Mouse (Mus musculus): Measurements from ENCODE around the gene Lmnb2. TPM values are rescaled to one million over a fixed set of nuclear protein-coding genes. Genes with fewer than 3 reads are reported as not detected.

The Lmnb2 gene
- polyA plus RNA-seq, 1 experiment from 2014 or later: 65.8 TPM

DNA sequence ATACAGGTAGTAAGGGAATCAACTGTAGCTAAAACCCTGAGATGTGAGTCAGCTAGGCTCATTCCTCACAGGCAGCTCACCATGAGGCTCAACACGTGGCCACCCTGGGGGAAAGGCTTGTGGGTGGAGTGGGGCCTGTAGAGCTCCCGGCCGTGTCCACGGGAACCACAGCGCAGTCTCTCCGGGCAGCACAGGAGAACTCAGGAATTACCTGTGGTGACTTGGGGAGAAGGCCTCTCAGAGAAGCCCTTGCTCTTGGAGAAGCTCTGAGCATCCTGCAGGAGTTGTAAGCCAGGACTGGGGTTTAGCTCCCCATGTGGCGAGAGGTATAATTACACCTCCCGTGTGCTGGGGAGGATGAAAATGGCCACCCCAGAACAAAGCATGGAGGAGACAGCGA is 37.5 kb upstream of the Lmnb2 start:
- no peak overlapping the region for H3K4me3 ChIP-seq
- 29% methylated on average over 9 of the region's 9 CpGs for WGBS

DNA sequence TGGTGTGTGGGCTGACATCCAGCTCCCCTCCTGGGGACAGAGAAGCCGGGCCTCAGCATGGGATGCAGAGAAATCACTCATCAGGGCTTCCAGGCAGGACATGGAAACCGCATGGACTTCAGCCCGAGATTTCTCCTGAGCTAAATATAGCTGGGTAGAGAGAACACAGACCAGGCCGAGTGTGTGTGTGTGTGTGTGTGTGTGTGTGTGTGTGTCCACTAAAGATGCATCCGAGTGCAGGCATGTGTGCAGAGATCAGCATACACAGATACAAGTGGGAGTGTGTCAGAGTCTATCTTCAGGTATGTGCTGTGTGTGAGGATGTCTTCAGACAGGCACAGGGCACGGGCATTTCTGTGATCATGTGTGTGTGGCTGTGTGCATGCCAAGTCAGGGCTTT is 36.8 kb upstream of the Lmnb2 start:
- DNase-seq (ENCODE audit: low spot score): no peak
- Histone ChIP-seq H3K36me3 (no peaks in the 10 kb centered on the region), H3K4me3 (no peak overlapping the region), H3K9me3 (no peaks in the 10 kb centered on the region), H3K27me3 (ENCODE audit: insufficient read depth, poor library complexity, severe bottlenecking) (peaks cover 5% of the 10 kb centered on the region; the same call in 1 of the 2 replicates), H3K4me1 (replicated peaks) (peaks cover 29% of the 10 kb centered on the region), H3K27ac (0 out of 2 replicates have a peak overlapping the region, but pooled peaks have one; percentile 16)
- 71% methylated on average over 6 of the region's 6 CpGs for WGBS

More for the DNA sequence above, 37.5 kb upstream of the Lmnb2 start:
- Histone ChIP-seq H3K4me1 (replicated peaks) (peaks cover 28% of the 10 kb centered on the region), H3K36me3 (no peaks in the 10 kb centered on the region), H3K27me3 (ENCODE audit: insufficient read depth, poor library complexity, severe bottlenecking) (peaks cover 5% of the 10 kb centered on the region; the same call in 1 of the 2 replicates), H3K9me3 (no peaks in the 10 kb centered on the region), H3K27ac (peak overlapping the region; percentile 81)
- DNase-seq (ENCODE audit: low spot score): peak; percentile 72

DNA sequence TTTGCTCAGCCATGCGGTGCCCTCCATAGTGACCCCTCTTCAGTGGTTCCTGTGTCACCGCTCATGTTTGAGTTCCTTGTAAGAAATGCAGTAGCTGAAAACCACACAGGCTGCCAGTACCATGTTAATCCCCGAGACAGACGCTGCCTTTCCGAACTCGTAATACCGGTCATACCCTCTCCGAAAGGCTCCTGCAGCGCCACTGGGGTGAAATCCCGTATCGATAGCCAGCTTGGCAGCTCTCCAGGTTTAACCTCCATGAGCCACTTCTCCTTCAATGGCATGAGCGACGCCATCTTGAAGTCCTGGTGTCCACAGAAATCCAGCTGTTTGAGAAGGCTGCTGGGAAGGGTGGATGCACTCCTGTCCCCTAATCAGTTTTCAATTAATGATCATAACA is 36.4 kb upstream of the Lmnb2 start:
- no peaks in the 10 kb centered on the region for H3K36me3 ChIP-seq
- DNase-seq (ENCODE audit: low spot score): no peak
- 86% methylated on average over 13 of the region's 13 CpGs for WGBS
- H3K4me3 ChIP-seq: no peak overlapping the region
- H3K4me1 ChIP-seq (replicated peaks): peaks cover 31% of the 10 kb centered on the region
- H3K27ac ChIP-seq: 0 out of 2 replicates have a peak overlapping the region, but pooled peaks have one; percentile 16
- no peaks in the 10 kb centered on the region for H3K9me3 ChIP-seq
- peaks cover 5% of the 10 kb centered on the region; the same call in 1 of the 2 replicates for H3K27me3 ChIP-seq (ENCODE audit: insufficient read depth, poor library complexity, severe bottlenecking)

DNA sequence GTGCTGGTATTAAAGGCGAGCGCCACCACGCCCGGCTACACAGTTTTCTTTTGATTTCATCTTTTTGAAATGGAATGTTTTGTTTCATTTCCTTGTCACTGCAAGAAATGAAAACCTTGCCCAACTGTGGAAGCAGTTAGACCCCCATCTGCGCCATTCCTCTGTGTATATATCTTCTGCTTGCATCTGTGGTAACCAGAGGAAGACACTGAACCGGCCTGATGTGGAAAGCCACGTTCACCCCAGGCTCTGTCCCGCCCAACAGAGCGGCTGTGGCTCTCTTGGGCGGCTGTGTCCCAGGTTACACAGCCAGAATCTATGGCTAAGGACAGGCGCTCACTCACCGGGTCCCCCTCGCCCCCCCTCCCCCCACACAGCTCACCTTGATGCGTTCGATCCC is 34.4 kb upstream of the Lmnb2 start:
- 72% methylated on average over 15 of the region's 15 CpGs for WGBS
- DNase-seq (ENCODE audit: low spot score): no peak
- Histone ChIP-seq H3K9me3 (no peaks in the 10 kb centered on the region), H3K36me3 (no peaks in the 10 kb centered on the region), H3K4me1 (replicated peaks) (peaks cover 50% of the 10 kb centered on the region), H3K27ac (no peak overlapping the region), H3K27me3 (ENCODE audit: insufficient read depth, poor library complexity, severe bottlenecking) (peaks cover 5% of the 10 kb centered on the region; the same call in 1 of the 2 replicates), H3K4me3 (no peak overlapping the region)

DNA sequence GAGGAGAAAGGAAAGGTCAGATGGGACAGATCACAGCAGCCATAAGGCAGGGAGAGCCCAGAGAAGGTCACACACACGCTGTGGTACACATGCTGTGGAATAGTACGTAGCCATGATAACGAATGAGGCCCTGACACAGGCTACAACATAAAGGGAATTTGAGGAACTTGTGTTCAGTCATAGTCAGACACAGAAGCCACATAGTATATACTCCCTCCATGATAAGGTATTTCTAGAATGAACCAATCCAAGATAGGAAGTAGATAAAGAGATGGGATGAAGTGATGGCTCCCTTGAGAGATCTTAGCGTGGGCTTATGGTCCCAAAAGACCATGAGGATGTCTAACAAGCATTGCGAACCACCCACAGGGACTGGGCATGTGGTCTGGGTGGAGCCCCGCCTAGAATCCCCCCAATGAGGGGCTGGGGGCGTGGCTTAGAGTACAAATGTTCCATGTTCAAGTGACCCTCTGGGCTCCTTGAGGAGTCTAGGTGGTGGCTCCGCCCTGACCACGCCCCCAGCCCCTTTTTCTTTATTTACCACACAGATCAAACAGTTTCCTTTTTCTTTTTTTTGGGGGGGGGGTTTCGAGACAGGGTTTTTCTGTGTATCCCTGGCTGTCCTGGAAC is 33.8 kb upstream of the Lmnb2 start:
- Histone ChIP-seq H3K27ac (no peak overlapping the region), H3K9me3 (no peaks in the 10 kb centered on the region), H3K27me3 (ENCODE audit: insufficient read depth, poor library complexity, severe bottlenecking) (peaks cover 5% of the 10 kb centered on the region; the same call in 1 of the 2 replicates), H3K4me1 (replicated peaks) (peaks cover 55% of the 10 kb centered on the region), H3K36me3 (no peaks in the 10 kb centered on the region), H3K4me3 (no peak overlapping the region)
- no peak for DNase-seq (ENCODE audit: low spot score)
- WGBS: 79% methylated on average over 10 of the region's 10 CpGs

DNA sequence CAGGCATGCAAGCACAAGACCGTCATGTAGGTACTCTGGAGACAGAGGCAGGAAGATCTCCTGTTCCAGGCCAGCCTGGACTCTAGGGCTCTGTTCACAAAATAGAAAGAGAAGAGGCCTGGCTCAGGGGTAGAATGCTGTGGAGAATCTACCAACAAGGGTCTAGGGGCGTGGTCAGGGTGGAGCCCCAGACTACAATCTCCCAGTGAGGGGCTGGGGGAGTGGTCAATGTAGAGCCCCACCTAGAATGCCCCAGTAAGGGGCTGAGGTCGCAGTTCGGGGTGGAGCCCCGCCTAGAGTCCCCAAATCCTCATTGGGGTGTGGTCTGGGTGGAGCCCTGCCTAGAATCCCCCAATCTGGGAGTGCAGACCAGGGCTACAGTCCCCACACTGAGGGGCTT is 32.3 kb upstream of the Lmnb2 start:
- H3K4me3 ChIP-seq: no peak overlapping the region
- no peaks in the 10 kb centered on the region for H3K9me3 ChIP-seq
- H3K36me3 ChIP-seq: no peaks in the 10 kb centered on the region
- no peak overlapping the region for H3K27ac ChIP-seq
- 35% methylated on average over 5 of the region's 5 CpGs for WGBS
- H3K27me3 ChIP-seq (ENCODE audit: insufficient read depth, poor library complexity, severe bottlenecking): peaks cover 5% of the 10 kb centered on the region; the same call in 1 of the 2 replicates
- peaks cover 49% of the 10 kb centered on the region for H3K4me1 ChIP-seq (replicated peaks)
- DNase-seq (ENCODE audit: low spot score): no peak

DNA sequence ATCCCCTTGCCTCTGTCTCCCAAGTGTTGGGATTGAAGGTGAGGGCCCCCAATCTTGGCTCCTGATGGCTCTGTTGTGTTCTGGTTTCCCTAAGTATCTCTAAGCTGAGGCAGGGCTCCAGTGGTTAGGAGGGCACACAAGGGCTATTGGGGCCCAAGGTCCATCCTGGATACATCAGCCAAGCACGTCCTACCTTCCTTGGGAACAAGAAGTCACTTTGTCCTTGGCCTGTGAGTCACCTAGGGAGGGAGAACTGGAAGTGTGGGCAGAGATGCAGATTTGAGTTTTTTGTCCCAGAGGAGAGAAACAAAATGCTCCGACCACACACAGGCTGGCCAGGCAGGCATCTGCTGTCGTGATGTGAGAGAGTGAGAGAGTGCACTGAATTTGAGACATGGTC is 31.0 kb upstream of the Lmnb2 start:
- 73% methylated on average over 3 of the region's 3 CpGs for WGBS
- no peak for DNase-seq (ENCODE audit: low spot score)
- H3K4me3 ChIP-seq: no peak overlapping the region
- peaks cover 5% of the 10 kb centered on the region; the same call in 1 of the 2 replicates for H3K27me3 ChIP-seq (ENCODE audit: insufficient read depth, poor library complexity, severe bottlenecking)
- H3K36me3 ChIP-seq: no peaks in the 10 kb centered on the region
- peaks cover 39% of the 10 kb centered on the region for H3K4me1 ChIP-seq (replicated peaks)
- no peaks in the 10 kb centered on the region for H3K9me3 ChIP-seq
- H3K27ac ChIP-seq: peak overlapping the region; percentile 25; the same call in 1 of the 2 replicates

DNA sequence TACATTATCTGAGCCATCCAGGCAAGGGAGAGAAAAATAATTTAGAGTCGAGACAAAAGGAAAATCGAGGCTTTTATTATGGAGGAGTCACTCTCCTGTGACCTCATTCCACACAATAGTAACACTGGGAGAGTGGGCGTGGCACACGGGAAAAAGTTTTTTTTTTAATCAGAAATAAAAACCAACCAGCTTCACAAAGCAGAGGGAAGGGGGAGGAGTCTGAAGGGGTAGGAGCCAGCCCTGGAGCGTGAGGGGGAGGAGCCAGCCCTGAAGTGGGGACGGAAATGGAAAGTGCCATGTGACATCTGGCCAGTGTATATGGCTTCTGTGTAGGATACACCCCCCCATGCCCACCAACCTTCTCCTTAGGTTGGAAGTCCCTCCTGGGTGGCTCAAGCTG is 30.5 kb upstream of the Lmnb2 start:
- DNase-seq (ENCODE audit: low spot score): no peak
- no peaks in the 10 kb centered on the region for H3K9me3 ChIP-seq
- 40% methylated on average over 6 of the region's 6 CpGs for WGBS
- no peaks in the 10 kb centered on the region for H3K36me3 ChIP-seq
- peaks cover 5% of the 10 kb centered on the region; the same call in 1 of the 2 replicates for H3K27me3 ChIP-seq (ENCODE audit: insufficient read depth, poor library complexity, severe bottlenecking)
- H3K4me1 ChIP-seq (replicated peaks): peaks cover 39% of the 10 kb centered on the region
- peak overlapping the region; percentile 25; the same call in 1 of the 2 replicates for H3K27ac ChIP-seq
- H3K4me3 ChIP-seq: no peak overlapping the region

DNA sequence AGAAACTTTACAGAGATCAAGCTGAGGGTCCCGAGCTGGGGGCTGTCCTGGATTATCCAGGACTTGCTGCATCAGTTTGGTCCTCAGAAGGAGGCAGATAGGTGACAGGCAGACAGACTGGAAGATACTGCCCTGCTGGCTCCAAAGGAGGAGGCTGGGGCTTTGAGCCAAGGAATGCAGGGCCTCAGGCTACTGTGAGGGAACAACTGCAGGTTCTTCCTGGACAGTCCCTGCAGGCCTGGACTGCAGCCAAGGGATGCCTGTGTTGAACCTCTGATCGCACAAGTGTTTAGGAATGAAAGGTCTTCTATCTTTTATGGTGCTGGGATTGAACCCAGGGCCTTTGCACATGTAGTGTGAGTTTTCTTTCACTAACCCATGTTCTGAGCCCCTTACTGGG is 29.8 kb upstream of the Lmnb2 start:
- no peak for DNase-seq (ENCODE audit: low spot score)
- peaks cover 41% of the 10 kb centered on the region for H3K4me1 ChIP-seq (replicated peaks)
- WGBS: 71% methylated on average over 2 of the region's 2 CpGs
- H3K27me3 ChIP-seq (ENCODE audit: insufficient read depth, poor library complexity, severe bottlenecking): peaks cover 5% of the 10 kb centered on the region; the same call in 1 of the 2 replicates
- no peaks in the 10 kb centered on the region for H3K9me3 ChIP-seq
- H3K4me3 ChIP-seq: no peak overlapping the region
- no peaks in the 10 kb centered on the region for H3K36me3 ChIP-seq
- H3K27ac ChIP-seq: no peak overlapping the region

DNA sequence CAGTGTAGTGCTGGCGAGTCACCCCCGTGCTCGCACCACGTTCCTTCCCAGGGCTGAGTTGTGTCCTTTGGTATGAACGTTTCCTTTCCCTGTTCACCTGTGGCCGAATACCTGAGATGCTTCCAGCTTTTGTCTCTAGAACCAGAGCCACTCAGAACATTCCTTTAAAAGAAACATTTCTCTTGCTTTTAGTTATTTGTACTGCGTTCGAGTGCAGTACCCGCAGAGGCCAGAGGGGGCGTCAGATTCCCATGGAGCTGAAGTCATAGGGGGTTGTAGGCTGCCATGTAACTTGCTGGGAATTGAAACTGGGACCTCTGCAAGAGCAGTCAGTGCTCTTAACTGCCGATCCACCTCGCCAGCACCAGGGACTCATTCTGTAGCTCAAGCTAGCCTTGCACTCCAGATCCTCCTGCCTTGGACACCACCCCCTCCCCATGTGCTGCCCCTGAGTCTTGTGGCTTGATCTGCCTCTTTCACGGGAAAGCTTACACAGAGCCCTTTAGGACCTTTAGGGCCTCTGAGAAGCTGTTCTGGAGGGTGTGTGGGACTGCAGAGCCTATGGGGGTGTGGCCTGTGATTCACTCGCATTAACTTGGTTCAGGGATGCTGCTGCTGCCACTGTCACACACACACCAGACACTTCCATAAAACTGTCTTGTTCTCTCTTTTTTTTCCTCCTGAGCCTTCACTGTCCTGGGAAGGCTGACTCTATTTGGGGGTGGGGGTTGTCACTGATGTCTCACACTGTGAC is 28.8 kb upstream of the Lmnb2 start:
- H3K4me3 ChIP-seq: no peak overlapping the region
- peak; percentile 28 for DNase-seq (ENCODE audit: low spot score)
- no peaks in the 10 kb centered on the region for H3K36me3 ChIP-seq
- peaks cover 8% of the 10 kb centered on the region; the same call in 1 of the 2 replicates for H3K27me3 ChIP-seq (ENCODE audit: insufficient read depth, poor library complexity, severe bottlenecking)
- 60% methylated on average over 14 of the region's 14 CpGs for WGBS
- H3K9me3 ChIP-seq: no peaks in the 10 kb centered on the region
- H3K27ac ChIP-seq: no peak overlapping the region
- peaks cover 42% of the 10 kb centered on the region for H3K4me1 ChIP-seq (replicated peaks)

DNA sequence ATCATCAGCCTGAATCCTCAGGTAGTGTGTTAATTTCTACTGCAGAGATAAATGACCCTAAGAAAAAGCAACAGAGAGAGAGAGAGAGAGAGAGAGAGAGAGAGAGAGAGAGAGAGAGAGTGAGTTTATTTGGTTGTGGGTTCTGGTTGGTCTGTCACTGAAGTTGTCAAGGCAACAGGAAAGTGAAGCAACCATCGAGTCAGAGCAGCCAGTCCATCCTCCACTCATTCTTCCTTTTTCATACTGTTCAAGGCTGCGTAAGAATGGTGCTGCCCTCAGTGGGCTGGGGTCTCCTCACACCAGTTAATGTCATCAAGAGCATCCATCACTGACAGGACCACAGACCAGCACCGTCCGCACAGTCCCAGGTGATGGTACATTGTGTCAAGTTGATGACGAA is 26.2 kb upstream of the Lmnb2 start:
- H3K27ac ChIP-seq: no peak overlapping the region
- H3K36me3 ChIP-seq: no peaks in the 10 kb centered on the region
- H3K4me1 ChIP-seq (replicated peaks): peaks cover 48% of the 10 kb centered on the region
- H3K4me3 ChIP-seq: no peak overlapping the region
- H3K27me3 ChIP-seq (ENCODE audit: insufficient read depth, poor library complexity, severe bottlenecking): peaks cover 24% of the 10 kb centered on the region
- 87% methylated on average over 5 of the region's 5 CpGs for WGBS
- no peaks in the 10 kb centered on the region for H3K9me3 ChIP-seq
- no peak for DNase-seq (ENCODE audit: low spot score)

DNA sequence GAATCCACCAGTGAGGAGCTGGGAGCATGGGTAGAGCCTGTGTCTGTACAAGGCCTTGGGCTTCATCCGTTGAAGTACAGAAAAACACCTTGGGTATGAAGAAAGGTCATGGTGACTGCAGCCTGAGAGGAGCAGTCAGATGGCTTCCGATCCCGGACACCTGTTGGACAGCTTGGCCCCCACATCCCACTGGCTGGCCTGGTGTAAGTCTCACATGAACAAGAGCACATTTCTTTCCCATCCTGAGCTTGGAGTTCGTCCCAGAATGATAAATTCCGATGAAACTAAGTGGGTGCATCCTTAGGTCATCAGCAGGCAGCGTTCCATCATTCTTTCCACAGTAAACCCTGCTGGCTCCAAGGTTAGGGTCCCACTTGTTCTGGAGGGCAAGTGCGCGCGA is 25.7 kb upstream of the Lmnb2 start:
- peaks cover 30% of the 10 kb centered on the region for H3K27me3 ChIP-seq (ENCODE audit: insufficient read depth, poor library complexity, severe bottlenecking)
- DNase-seq (ENCODE audit: low spot score): no peak
- no peak overlapping the region for H3K27ac ChIP-seq
- H3K36me3 ChIP-seq: no peaks in the 10 kb centered on the region
- 87% methylated on average over 9 of the region's 9 CpGs for WGBS
- H3K4me1 ChIP-seq (replicated peaks): peaks cover 48% of the 10 kb centered on the region
- no peaks in the 10 kb centered on the region for H3K9me3 ChIP-seq
- no peak overlapping the region for H3K4me3 ChIP-seq

DNA sequence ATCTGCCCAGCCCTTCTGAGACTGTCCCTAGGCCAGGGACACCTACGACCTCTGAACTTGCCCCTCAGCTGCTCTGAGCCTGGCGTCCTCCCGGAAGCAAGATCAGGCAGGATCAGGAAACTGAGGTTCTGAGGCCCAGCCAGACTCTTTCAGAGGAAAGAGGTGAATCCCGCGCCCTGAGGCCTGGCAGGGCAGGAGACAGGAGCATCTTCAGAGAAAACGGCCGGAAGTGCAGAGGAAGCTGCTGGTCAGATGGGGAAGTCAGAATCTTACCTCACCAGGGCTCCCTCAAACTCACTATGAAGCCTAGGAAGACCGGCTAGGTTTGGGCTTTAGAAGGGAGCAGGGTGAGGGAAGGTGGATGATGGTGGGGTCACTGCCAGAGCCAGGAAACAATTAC is 24.9 kb upstream of the Lmnb2 start:
- Histone ChIP-seq H3K27ac (peak overlapping the region; percentile 50; the same call in 1 of the 2 replicates), H3K4me1 (replicated peaks) (peaks cover 48% of the 10 kb centered on the region), H3K4me3 (no peak overlapping the region), H3K27me3 (ENCODE audit: insufficient read depth, poor library complexity, severe bottlenecking) (peaks cover 38% of the 10 kb centered on the region), H3K36me3 (no peaks in the 10 kb centered on the region), H3K9me3 (no peaks in the 10 kb centered on the region)
- DNase-seq (ENCODE audit: low spot score): no peak
- WGBS: 58% methylated on average over 8 of the region's 8 CpGs
